Mouse (Mus musculus): ENCODE results near the gene Zc3h10.
"Not testable (repeated sequence)": the region's sequence is repeated elsewhere in the genome, so short reads cannot be mapped to it uniquely, and the experiment has no call there.

Zc3h10 gene

DNA sequence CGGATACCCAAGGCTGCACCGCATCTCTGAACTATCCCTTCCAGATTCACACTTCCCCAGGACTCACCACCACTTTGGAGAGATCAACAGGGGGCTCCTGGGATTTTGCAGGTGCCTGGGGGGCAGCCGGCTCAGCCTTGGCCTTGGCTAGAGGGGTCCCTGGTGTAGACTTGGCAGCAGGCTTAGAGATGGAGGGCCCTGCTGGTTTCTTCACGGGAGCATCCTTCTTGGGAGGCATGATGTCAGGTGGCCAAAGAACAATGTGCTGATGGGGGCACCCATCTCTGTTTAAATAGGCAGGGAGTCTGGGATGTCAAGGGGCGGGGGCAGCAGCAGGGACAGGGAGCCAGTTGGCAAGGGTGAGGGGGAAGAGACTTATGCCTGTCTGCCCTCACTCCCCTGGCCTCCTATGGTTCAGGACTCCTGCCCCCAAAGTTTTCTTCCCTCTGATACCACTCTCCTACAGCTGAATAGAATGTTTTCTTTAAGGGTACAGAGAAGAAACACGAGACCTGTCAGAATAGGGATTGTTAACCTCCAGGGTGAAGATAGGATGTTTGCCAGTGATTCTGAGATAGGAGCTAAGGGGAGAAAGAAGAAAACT lies 50.3 kb downstream of the Zc3h10 start:
- no peak for DNase-seq (ENCODE audit: low read depth, low spot score)

DNA sequence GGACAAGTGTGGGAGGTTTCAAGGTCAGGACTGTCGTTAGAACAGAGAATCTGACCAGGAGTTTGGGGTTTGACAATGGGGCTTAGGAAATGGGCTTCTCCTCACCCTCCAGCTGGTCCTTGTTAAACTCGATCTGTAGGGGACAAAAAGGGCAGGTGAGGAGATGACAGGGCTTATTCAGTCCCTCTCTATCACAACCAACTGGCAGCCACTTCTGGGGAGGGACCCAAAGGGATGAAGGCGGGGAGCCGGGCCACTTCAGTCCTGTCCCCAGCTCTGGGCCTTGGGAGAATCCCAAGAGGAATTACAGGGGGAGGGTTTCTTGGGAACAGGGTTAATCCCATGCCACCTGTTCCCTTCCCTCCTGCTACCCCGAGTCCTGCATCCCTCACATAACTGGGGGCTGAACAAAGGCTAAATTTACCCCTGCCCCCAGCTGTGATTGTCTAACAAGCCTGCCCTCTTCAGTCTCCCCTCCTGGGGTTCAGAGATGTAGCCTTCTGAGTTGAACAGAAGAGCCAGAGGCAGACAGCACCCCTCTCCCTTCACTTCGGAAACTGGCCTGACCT lies 51.0 kb downstream of the Zc3h10 start:
- DNase-seq (ENCODE audit: low read depth, low spot score): no peak

DNA sequence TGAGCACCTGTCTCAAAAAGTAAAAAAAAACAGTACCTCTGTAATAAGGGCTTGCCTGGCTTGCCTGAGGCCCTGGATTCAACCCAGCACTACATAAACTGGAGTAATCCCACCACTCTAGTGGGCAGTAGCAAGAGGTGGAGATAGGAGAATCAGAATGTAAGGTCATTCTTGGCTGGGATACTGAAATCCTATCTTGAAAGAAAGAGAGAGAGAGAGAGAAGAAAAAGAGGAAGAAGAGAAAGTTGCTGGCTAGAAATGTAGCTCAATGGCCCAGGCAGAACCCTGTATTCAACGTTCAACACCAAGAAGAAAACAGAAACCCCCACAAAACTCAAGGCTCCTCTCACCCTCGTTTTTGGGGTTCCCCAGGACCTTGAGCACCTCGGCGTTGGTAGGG lies 51.7 kb downstream of the Zc3h10 start:
- DNase-seq (ENCODE audit: low read depth, low spot score): no peak

DNA sequence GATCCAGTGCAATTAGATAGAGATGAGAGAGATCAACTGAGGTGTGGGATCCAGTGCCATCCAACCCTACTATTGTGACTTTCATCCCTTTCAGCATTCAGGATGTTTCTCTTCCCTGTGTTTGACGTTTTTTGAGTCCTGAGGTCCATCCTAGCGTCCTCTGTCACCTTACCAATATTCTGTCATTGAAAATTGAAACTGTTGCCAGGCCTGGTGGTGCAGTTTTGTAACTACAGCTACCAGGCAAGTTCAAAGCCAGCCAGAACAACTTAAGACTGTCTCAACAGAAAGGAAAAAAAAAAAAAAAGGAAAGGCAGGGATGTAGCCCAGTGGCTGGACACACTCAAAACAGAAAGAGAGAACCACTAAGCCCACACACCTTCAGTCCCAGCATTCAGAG lies 52.3 kb downstream of the Zc3h10 start:
- no peak for DNase-seq (ENCODE audit: low read depth, low spot score)

DNA sequence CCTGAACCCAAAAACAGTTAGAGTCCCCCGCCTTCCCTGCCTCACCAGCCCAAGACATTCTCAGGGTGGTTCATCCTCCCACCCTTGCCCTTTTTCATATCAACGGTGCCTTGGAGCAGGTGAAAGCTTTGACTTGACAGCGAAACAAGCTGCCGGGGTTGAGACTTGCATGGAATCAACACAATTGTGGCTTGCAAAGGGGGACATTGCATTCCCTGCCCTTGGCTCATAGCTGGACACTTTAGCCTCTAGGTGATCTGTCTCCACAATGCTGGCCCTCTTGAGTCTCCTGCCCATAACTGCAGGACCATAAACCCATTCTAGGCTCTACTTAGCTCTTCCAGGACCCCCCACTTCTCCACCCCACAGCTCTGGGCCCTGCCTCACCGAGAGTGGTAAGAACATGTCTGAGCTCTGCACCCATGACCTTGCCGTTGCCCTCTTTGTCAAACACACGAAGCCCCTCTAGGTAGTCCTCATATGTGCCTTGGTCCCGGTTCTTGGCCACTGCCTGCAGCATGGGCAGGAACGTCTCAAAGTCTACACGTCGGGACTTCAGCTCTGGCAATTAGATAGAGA lies 52.8 kb downstream of the Zc3h10 start:
- DNase-seq (ENCODE audit: low read depth, low spot score): no peak

DNA sequence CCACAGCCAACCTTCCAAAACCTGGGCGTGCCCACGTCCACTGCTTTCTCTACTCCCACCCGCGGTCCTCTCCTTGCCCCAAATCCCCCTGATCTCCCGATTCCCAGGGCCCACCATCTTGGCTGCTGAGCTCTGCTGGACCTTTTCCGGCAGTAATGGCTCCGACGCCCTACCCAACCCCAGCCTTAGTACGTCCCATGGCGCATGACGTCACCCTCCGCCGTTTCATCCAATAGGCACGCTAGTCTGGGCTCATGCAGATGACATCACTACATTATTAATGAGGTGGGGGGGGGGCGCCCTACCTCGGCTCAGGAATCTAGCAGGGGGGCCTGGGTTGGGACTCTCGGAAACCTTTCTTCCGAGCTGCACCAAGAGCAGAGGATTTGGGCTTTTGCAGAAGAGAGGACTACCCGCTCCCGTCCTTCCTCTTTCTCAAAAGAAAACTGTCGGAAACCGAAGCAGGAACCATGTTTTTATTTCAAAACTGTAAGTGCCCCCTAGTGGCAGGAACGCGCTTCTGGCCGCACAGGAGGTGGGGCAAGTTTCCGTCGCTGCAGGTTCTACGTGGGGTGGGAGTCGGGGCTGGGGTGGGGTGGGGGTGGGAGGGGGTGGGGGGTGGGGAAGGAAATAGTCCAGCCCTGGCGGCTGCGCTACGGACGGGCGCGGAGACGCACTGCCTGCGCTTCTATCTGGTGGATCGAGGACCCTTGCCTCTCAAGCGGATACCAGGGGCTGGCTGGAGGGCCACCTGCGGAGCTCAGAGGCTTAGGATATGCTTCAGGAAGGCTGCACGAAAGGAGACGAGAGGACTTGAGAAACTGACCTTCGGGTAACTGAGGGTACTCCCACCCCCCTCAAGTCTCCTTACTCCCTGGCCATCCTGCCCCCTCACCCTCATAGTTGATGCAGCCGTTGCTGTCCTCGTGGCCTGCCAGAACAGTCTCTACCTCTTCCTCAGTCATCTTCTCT lies 53.6 kb downstream of the Zc3h10 start, which contains the start of gene Myl6:
TSS of gene Myl6 (minus strand) at position 451 of the 972 bp plus-strand sequence.
- peak; percentile 100 for DNase-seq (ENCODE audit: low read depth, low spot score)

DNA sequence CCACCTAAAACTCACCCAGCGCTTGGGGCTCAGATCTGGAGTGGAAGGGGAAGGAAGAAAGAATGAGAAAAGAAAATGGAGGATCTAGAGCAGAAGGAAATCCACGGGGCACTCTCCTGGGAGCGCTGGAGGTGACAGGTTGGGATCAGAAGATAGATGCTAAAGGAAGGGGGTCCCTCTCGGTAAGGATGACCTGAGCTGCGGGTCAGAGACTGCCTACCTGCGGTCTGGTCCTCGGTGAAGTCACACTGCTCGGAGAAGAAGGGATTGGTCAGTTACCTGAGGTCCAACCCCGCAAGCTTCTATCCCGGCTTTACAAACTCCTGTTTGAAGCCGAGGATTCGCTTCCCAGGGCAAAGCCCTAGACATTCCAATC lies 54.3 kb downstream of the Zc3h10 start:
- no peak for DNase-seq (ENCODE audit: low read depth, low spot score)

- DNase-seq (ENCODE audit: low read depth, low spot score): peak; percentile 75
Measured at GRCm38 (mm10) chr10:128492633-128493311, 54.8 kb downstream of the Zc3h10 start.

DNA sequence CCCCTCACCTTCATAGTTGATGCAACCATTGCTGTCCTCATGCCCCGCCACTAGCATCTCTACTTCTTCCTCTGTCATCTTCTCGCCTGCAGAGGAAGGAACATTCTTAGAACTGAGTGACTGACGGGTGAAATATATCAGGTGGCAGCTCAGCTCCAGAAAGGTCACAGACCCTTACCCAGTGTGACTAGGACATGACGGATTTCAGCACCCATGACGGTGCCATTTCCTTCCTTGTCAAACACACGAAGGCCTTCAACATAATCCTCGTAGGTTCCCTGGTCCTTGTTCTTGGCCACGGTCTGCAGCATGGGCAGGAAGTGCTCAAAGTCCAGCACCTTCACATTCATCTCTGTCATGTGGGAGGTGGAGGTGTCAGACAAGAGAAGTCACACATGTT lies 55.5 kb downstream of the Zc3h10 start:
- DNase-seq (ENCODE audit: low read depth, low spot score): not testable (repeated sequence)

Data from brain, adult 2 months (tissue).